Mouse (Mus musculus): Measurements from ENCODE around the gene 1700001C19Rik.

GRCm38 (mm10) chr17:47484993-47485392 lies 47.8 kb upstream of the 1700001C19Rik start:
- no peak for TF ChIP-seq CTCF (conservative IDR thresholded peaks at IDR 0.05; ENCODE audit: low read length)
- TF ChIP-seq POU5F1 (IDR thresholded peaks at IDR 0.05; ENCODE audit: borderline replicate concordance, low read length) = no peak

Measured in E14TG2a.4 (cell line).